Mouse (Mus musculus): ENCODE measurements at regions not wholly inside any gene's neighbourhood (a gene's known extent, or its start where the extent isn't known, plus 50 kb on each side); places are given as distances from the start of the nearest gene placed in this dataset.

DNA sequence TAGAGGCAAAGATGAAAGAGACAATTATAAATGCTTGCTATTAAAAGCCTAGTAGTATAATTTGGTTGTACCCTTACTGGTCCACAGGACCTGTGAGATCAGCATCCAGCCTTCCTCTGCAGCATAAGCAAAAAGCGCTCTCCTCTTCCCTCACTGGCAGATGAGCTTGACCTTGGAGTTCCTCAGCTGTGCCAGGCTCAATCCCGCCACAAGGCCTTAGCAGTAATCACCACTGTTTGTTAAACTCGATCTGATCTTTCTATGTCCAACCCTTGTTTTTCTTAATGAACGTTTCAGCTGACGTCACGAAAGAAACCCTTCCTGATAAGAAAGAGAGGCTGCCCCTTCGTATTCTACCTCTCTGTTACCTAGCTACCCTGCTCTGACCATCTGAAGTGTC, 183.5 kb downstream of the Ifng start:
- 90% methylated on average over 7 of the region's 7 CpGs for WGBS (ENCODE audit: missing documents)
- H3K27ac ChIP-seq, result no peak overlapping the region

DNA sequence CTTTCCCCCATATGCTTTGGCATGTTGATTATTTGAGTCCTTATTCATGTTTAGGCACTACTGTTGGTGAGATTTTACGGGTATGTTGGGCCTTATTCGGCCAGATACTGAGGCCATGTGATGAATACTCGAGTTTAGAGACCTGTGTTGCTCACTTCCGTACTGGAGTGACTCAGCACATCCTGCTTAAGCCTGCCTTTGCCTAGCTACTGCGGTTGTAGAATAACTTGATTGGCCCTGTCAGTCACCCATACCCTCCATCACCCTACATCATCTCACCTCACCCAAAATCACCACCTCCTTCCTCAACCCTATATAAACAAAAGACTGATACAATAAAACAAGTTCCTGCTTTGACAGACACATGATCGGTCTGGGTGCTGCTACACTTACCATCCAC, 187.2 kb downstream of the Ifng start:
- no peaks in the 10 kb centered on the region for H3K79me2 ChIP-seq (ENCODE audit: inconsistent target)
- WGBS (ENCODE audit: missing documents), result 48% methylated on average over 6 of the region's 6 CpGs
- no peak overlapping the region for H3K4me3 ChIP-seq (ENCODE audit: inconsistent target)
- no peak overlapping the region for H3K27ac ChIP-seq
- no peaks in the 10 kb centered on the region for H3K36me3 ChIP-seq (ENCODE audit: inconsistent target)

More for the DNA sequence above, 183.5 kb downstream of the Ifng start:
- Histone ChIP-seq H3K4me3 (ENCODE audit: inconsistent target) (no peak overlapping the region), H3K79me2 (ENCODE audit: inconsistent target) (no peaks in the 10 kb centered on the region), H3K36me3 (ENCODE audit: inconsistent target) (no peaks in the 10 kb centered on the region)

DNA sequence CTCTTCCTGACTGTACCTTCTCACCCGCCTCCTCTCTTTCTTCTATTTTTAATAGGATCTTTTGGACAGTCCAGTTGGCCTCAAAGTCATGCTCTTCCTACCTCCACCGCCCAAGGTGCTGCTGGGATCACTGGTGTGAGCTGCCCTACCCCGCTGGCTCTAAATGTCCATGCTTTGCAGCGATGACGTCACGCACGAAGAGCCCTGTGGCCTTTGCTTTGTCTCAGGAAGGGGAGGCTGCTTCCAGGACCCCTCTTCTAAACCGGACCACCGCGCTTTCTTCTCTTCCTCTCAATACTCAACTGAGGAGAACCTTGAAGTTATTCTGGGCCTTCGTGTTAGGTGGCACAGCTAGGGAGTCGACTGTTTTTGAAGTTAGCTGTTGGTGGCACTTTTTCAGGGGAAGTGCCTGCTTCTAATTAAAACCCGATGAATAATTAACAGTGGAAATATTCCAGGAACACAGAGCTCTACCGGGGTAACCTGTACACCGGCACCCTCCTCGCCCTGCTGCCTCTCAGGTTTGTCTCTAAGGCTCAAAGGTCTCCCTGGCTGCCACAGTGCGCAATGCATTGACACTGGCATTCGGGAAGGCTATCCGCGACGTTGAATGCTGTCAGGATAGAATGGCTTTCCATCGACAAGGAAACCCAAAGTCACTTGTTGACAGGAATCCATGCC, 188.7 kb downstream of the Ifng start:
- Histone ChIP-seq H3K36me3 (ENCODE audit: inconsistent target) (no peaks in the 10 kb centered on the region), H3K27ac (no peak overlapping the region), H3K4me3 (ENCODE audit: inconsistent target) (no peak overlapping the region), H3K79me2 (ENCODE audit: inconsistent target) (no peaks in the 10 kb centered on the region)
- WGBS (ENCODE audit: missing documents), result 97% methylated on average over 22 of the region's 22 CpGs

DNA sequence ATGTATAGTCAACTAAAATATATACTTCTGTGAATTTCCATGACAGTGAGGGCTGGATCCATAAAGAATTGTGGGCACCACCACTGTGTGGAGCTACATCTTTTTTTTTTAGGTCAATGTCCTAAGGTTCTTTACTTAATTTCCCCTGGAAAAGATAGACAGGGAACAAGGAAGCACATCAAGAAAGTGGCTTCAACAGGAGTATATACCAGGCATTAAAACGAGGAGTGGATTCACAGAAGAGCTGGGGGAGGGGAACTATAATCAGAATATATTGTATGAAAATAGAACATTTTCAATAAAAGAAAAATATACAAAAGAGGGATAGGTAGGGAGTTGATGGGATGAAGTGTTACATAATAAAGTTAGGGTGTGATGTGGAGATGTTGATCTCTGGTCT, 190.9 kb downstream of the Ifng start:
- 71% methylated on average over 1 of the region's 1 CpGs for whole genome bisulfite sequencing (ENCODE audit: missing documents)

DNA sequence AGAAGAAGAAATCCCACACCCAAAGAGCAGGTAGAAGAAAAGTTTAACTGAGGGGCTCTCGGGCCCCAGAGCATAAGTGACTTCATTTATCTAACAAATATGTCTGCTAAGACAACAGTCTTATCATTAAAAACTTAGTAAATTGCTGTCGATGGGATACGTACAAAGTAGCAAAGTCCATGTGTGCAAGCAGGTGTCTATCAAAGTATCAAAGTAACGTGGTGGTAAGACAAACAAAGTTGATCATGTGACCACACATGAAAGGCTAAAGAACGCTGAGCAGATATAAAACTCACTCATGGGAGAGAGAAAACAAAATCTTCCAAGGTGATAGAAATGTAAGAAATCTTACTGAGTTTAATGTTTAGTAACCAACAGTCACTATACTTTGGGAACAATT, 191.3 kb downstream of the Ifng start:
- H3K4me3 ChIP-seq (ENCODE audit: inconsistent target), result no peak overlapping the region
- 93% methylated on average over 5 of the region's 5 CpGs for WGBS (ENCODE audit: missing documents)
- no peaks in the 10 kb centered on the region for H3K36me3 ChIP-seq (ENCODE audit: inconsistent target)
- no peaks in the 10 kb centered on the region for H3K79me2 ChIP-seq (ENCODE audit: inconsistent target)
- no peak overlapping the region for H3K27ac ChIP-seq

More for the DNA sequence above, 190.9 kb downstream of the Ifng start:
- H3K4me3 ChIP-seq (ENCODE audit: inconsistent target), result no peak overlapping the region
- H3K27ac ChIP-seq, result no peak overlapping the region
- H3K36me3 ChIP-seq (ENCODE audit: inconsistent target), result no peaks in the 10 kb centered on the region
- H3K79me2 ChIP-seq (ENCODE audit: inconsistent target), result no peaks in the 10 kb centered on the region

DNA sequence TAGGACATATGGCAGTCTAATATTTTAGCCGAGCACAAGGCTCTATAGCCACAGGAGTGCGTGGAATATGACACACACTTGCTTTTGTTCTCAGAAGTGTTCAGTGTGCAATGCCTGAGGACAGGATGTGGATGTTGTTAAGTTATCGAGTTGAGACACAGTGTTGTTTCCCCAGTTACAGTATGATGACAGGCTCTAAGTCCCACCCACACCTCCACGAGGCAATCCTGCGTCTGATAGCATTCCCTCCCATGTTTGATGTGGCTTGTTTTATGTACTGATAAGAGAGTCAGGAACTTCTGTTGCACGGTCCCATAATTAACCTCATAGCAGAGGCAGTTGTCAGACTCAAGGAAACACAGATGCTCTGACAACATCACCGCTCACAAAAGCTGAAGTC, 192.6 kb downstream of the Ifng start:
- Histone ChIP-seq H3K27ac (no peak overlapping the region), H3K36me3 (ENCODE audit: inconsistent target) (no peaks in the 10 kb centered on the region), H3K79me2 (ENCODE audit: inconsistent target) (no peaks in the 10 kb centered on the region), H3K4me3 (ENCODE audit: inconsistent target) (no peak overlapping the region)
- 20% methylated on average over 7 of the region's 7 CpGs for whole genome bisulfite sequencing (ENCODE audit: missing documents)

DNA sequence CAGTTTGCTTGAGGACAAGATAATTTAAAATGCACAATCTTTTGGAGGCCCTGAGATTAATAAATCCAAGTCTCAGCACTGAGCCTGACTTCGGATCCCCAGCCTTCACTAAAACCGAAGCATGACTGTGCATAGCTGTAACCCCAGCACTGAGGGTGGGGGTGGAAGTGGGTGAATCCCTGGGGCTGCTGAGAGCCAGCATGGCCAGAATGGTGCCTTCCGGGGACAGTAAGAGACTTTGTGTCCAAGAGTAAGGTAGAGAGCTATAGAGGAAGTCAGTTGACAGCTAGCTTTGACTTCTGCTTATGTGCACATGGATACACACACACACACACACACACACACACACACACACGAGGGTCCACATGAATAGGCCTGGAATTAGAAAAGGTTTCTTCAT, 198.3 kb downstream of the Ifng start:
- H3K79me2 ChIP-seq (ENCODE audit: inconsistent target), result no peaks in the 10 kb centered on the region
- H3K36me3 ChIP-seq (ENCODE audit: inconsistent target), result no peaks in the 10 kb centered on the region
- H3K27ac ChIP-seq, result no peak overlapping the region
- 7% methylated on average over 4 of the region's 4 CpGs for WGBS (ENCODE audit: missing documents)
- no peak overlapping the region for H3K4me3 ChIP-seq (ENCODE audit: inconsistent target)

DNA sequence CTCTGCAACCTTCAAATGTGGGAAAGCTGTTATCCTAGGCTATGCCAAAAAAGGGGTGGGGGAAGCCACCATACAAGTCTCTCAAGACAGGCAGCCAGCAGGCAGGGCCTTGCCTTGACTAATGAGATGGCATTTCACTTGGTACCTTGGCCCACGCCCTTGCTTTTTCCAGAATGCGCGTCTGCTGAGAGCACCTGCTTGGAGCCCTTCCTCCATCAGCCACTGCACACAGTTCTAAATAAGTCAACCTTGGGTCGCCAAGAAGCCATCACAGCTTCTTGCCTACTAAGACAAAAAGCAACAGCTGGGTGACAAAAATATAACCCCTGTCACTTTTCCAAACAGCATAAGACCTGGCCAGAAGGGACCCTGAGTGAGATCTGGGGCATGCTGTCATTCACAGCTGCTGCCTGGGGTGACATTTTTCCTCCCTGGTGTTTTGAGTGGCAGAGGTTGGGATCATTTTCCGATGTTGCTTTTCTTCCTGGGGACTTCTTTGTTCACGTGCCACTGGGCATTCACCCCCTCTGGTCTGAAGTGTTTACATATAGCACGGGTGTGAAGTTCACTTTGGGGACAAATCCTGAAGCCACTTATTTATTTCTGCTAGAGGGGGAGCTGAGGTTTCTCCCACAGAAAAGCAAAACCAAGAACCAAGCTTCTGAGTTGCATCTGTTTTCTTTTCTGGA, 199.4 kb downstream of the Ifng start:
- no peaks in the 10 kb centered on the region for H3K36me3 ChIP-seq (ENCODE audit: inconsistent target)
- no peak overlapping the region for H3K27ac ChIP-seq
- no peak overlapping the region for H3K4me3 ChIP-seq (ENCODE audit: inconsistent target)
- H3K79me2 ChIP-seq (ENCODE audit: inconsistent target), result no peaks in the 10 kb centered on the region
- 90% methylated on average over 7 of the region's 7 CpGs for WGBS (ENCODE audit: missing documents)

DNA sequence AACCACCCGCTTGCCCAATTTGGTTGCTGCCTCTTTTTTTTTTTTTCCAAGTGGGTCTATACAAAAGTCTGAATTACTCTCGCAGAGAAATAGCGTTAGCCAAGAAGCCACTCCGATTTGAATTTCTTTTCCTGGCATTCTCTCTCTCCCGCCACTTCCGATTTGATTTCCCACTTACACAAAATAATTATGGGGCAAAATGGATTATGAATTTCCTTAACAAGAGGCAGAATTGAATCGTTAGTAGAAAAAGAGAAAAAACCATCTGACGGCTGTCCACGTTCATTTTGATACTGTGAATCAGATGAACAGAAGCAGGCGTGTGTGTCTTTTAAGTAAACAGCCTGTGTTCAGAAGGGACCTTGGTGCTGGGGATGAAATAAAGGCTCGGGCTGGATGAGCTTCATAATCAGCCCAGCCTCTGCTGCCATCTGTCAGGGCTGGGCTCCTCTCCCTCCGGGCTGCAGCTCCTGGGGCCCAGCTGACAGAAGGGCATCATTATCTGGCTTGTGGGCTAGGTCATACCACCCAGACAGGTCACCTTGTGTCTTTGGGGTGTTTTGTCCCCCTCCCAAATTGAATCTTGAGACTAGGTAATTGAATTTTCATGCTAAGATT, 200.1 kb downstream of the Ifng start:
- 92% methylated on average over 12 of the region's 12 CpGs for WGBS (ENCODE audit: missing documents)
- Histone ChIP-seq H3K27ac (no peak overlapping the region), H3K79me2 (ENCODE audit: inconsistent target) (no peaks in the 10 kb centered on the region), H3K4me3 (ENCODE audit: inconsistent target) (no peak overlapping the region), H3K36me3 (ENCODE audit: inconsistent target) (no peaks in the 10 kb centered on the region)

DNA sequence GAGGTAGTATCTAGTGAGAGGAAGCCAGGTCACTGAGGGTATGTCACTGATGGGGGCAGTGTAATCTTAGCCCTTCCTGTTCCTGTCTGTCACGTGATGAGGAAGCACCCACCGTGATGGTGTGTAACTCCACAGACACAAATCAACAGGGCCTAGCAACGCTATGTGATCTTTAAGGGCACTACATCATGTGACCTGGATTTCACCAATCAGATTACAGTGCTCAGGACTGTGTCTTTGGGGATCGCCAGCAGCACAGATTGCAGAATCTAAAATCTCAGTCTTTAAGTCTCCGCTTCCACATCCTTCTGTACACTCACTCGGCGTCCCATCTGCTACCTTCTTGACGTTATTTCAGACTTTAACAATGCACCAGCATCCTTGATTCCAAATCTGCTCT, 202.8 kb downstream of the Ifng start:
- 76% methylated on average over 8 of the region's 8 CpGs for WGBS (ENCODE audit: missing documents)
- Histone ChIP-seq H3K27ac (no peak overlapping the region), H3K4me3 (ENCODE audit: inconsistent target) (no peak overlapping the region), H3K79me2 (ENCODE audit: inconsistent target) (no peaks in the 10 kb centered on the region), H3K36me3 (ENCODE audit: inconsistent target) (no peaks in the 10 kb centered on the region)

DNA sequence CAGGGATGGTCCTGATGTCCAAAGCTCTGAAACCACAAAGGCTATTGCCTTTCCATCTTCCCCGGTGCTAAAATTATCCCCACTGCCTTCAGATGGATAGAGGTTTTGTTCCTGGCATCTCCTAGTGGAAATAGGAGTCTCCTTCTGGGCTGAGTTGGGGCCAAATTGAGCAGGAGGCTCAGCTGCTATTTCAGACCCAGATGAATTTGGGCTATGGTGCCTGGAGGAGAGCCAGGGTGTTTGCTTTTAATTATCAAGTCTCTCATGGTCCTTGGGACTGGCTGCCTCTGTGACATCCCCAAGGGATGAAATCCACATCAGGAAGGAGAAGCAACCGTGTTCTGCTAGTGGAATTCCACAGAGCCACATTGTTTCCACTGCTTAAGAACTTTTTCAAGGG, 207.3 kb downstream of the Ifng start:
- WGBS (ENCODE audit: missing documents), result 93% methylated on average over 2 of the region's 2 CpGs
- Histone ChIP-seq H3K27ac (no peak overlapping the region), H3K4me3 (ENCODE audit: inconsistent target) (no peak overlapping the region), H3K79me2 (ENCODE audit: inconsistent target) (no peaks in the 10 kb centered on the region), H3K36me3 (ENCODE audit: inconsistent target) (no peaks in the 10 kb centered on the region)

DNA sequence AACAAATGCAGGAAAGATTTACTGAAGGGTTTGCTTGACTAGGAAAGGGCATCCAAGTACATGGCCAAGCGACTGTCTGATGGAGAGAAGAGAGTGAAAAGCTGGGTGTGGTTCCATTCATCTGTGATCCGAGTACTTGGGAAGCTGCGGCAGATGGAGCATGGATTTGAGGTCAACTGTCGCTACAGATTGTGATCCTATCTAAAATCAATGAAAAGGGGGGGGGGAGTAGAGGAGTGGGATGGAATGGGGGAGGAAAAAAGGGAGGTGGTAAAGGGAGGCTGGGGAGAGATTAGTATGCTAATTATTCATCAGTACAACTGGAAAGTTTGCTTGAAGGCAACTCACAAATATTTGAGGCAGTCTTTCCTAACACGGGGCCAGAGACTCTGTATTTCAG, 213.4 kb downstream of the Dyrk2 start:
- no peak overlapping the region for H3K27ac ChIP-seq
- no peak overlapping the region for H3K4me3 ChIP-seq (ENCODE audit: inconsistent target)
- 97% methylated on average over 5 of the region's 5 CpGs for WGBS (ENCODE audit: missing documents)
- no peaks in the 10 kb centered on the region for H3K36me3 ChIP-seq (ENCODE audit: inconsistent target)
- H3K79me2 ChIP-seq (ENCODE audit: inconsistent target), result no peaks in the 10 kb centered on the region

DNA sequence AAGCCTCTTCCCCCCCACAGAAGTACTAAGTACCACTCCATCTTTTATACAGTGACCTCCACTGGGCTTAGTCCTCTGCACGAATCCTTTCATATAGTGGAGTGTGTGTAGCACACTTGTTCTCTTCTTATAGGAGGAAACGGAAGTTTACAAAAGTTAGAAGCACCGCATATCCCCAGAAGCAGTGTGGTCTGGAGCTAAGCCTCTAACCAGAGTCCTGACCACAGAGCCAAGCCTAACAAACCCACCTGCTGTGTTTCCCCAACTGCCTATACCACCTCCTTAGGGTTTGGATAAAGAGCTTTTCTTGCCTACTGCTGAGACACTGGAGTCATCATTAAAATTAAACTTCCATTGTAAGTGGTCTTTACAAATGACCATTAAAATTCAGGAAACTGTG, 204.0 kb downstream of the Dyrk2 start:
- no peak overlapping the region for H3K27ac ChIP-seq
- no peaks in the 10 kb centered on the region for H3K36me3 ChIP-seq (ENCODE audit: inconsistent target)
- WGBS (ENCODE audit: missing documents), result 9% methylated on average over 3 of the region's 3 CpGs
- no peak overlapping the region for H3K4me3 ChIP-seq (ENCODE audit: inconsistent target)
- no peaks in the 10 kb centered on the region for H3K79me2 ChIP-seq (ENCODE audit: inconsistent target)

DNA sequence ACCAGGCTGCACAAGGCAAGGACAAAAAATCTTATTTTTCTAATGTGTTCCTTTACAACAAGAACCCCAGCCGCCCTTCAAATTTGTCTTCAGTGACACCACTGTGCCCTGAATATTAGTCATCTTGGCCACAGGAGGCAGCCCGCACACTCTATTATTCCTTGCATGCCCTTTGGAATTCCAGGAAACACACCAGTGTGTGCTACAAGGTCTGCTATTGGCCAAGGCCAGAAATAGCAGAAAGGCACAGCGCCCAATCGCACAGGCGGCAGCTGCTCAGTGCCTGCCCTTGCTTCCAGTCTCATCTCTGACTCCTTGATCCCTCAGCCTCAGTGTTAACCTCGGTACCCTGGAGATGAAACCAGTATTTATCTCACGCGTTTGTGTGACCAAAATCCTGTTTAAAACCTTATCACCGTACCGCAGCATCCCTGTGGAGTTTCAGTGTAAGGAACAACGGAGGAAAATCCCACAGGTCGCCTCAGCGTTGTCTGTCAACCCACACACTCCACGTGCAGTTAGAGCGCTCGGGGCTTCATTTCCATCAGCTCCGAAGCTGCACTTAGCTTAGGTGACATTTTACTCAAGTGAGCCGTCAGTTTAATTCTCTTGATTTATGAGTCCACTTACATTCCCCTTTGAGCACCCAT, 194.1 kb downstream of the Dyrk2 start:
- Histone ChIP-seq H3K4me3 (ENCODE audit: inconsistent target) (no peak overlapping the region), H3K79me2 (ENCODE audit: inconsistent target) (no peaks in the 10 kb centered on the region), H3K27ac (no peak overlapping the region), H3K36me3 (ENCODE audit: inconsistent target) (no peaks in the 10 kb centered on the region)
- WGBS (ENCODE audit: missing documents), result 70% methylated on average over 17 of the region's 18 CpGs

Data from macrophage (primary cell).